Mouse (Mus musculus) liver, adult 2 months (tissue): ENCODE measurements around the gene Taar7b.

Experiments used
- CTCF ChIP-seq: fragments of 200-500 bp; IDR thresholded peaks from 2 replicates; pipeline ENCODE4 v1.5.1; 2011; ENCODE audit warnings: low read depth, low read length, control low read depth
- POLR2A ChIP-seq: fragments of 200-500 bp; IDR thresholded peaks from 2 replicates; pipeline ENCODE4 v1.6.1; 2011; ENCODE audit warnings: low read length, control low read depth; ENCODE audit not compliant: insufficient read depth; ENCODE audit errors: extremely low read depth

DNA sequence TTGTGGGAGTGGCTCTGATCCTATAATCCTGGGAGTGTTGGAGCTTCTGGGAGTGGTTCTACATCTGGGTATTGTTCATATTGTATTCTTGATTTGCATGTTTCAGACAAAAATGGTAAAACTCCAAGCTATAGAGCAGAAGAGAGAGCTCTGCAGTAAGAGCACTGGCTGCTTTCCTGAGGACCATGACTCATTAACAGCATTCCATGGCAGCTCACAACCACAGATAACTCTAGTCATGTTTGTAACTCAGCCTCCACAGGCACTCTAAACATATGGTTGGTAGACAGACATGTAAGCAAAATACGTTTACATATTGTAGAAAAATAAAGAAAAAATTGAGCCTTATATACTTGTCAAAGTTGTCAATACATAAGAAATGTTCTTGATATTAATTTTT, 6.7 kb downstream of the Taar7b start:
- TF ChIP-seq CTCF (no peak), POLR2A (no peak)
